Mouse (Mus musculus) testis, adult 2 months (tissue): Measurements from ENCODE around the gene Csrnp1. TPM values are rescaled to one million over a fixed set of nuclear protein-coding genes. Genes with fewer than 3 reads are reported as not detected.

Experiments
- H3K27ac ChIP-seq: fragments of 200-500 bp; 2 replicates; pipeline ENCODE4 v1.5.1; 2012; ENCODE audit warnings: low read depth, low read length; ENCODE audit not compliant: control insufficient read depth, insufficient read depth
- H3K27me3 ChIP-seq: fragments of 200-500 bp; 2 replicates; pipeline ENCODE4 v1.6.1; 2012; ENCODE audit warnings: mild to moderate bottlenecking, low read length, moderate library complexity; ENCODE audit not compliant: control insufficient read depth, insufficient read depth
- H3K36me3 ChIP-seq: fragments of 200-500 bp; 2 replicates; pipeline ENCODE4 v1.6.1; 2012; ENCODE audit warnings: mild to moderate bottlenecking, low read length; ENCODE audit not compliant: control insufficient read depth, insufficient read depth
- H3K4me1 ChIP-seq: fragments of 200-500 bp; 2 replicates; pipeline ENCODE4 v1.6.1; 2012; ENCODE audit warnings: low read length; ENCODE audit not compliant: control insufficient read depth, insufficient read depth
- H3K4me3 ChIP-seq: fragments of 200-500 bp; 2 replicates; pipeline ENCODE4 v1.5.1; 2012; ENCODE audit warnings: low read depth, mild to moderate bottlenecking, low read length, moderate library complexity, mixed read lengths; ENCODE audit not compliant: control insufficient read depth
- CTCF ChIP-seq: fragments of 200-500 bp; IDR thresholded peaks from 2 replicates; pipeline ENCODE4 v1.5.1; 2012; ENCODE audit warnings: low read depth, mild to moderate bottlenecking, inconsistent platforms, low read length, moderate library complexity; ENCODE audit not compliant: control insufficient read depth, insufficient read depth, insufficient replicate concordance
- POLR2A ChIP-seq: fragments of 200-500 bp; IDR thresholded peaks from 2 replicates; pipeline ENCODE4 v1.6.1; 2012; ENCODE audit warnings: low read depth, mild to moderate bottlenecking, inconsistent platforms, low read length, moderate library complexity; ENCODE audit not compliant: control insufficient read depth
- polyA plus RNA-seq: library from polyadenylated mRNA; depleted of rRNA; stranded (reverse); fragments of >200 nt; gene quantifications from 2 replicates; pipeline ENCODE4 v1.2.3, GENCODE M21; 2012; rRNA removed

Gene Csrnp1
- polyA plus RNA-seq, result 99.8 and 99.9 TPM in 2 replicates

- TF ChIP-seq CTCF, result no peak
- TF ChIP-seq POLR2A, result no peak; the same call in 1 of the 2 replicates
- H3K36me3 ChIP-seq, result no peaks in the 10 kb centered on the region
- peak within 1 kb of the TSS; percentile 76 for H3K27ac ChIP-seq
- peaks cover 34% of the 10 kb centered on the region for H3K4me1 ChIP-seq
- peaks cover 2% of the 10 kb centered on the region; the same call in 1 of the 2 replicates for H3K27me3 ChIP-seq
- H3K4me3 ChIP-seq, result peak within 1 kb of the TSS; percentile 90
Observed at GRCm38 (mm10) chr9:119984536-119985011, at the start of gene Csrnp1. Gene Csrnp1 (minus strand): TSS chr9:119984658.

- Histone ChIP-seq H3K36me3 (no peaks in the 10 kb centered on the region), H3K27ac (no peak overlapping the region), H3K27me3 (no peaks in the 10 kb centered on the region), H3K4me1 (no peaks in the 10 kb centered on the region; the same call in 1 of the 2 replicates), H3K4me3 (no peak overlapping the region)
- no peak for TF ChIP-seq CTCF
- no peak for TF ChIP-seq POLR2A
Observed at GRCm38 (mm10) chr9:120032710-120033109, 48.3 kb upstream of the Csrnp1 start.

- no peak for TF ChIP-seq CTCF
- no peak for TF ChIP-seq POLR2A
- no peaks in the 10 kb centered on the region; the same call in 1 of the 2 replicates for H3K4me1 ChIP-seq
- no peaks in the 10 kb centered on the region for H3K36me3 ChIP-seq
- H3K27me3 ChIP-seq, result no peaks in the 10 kb centered on the region
- no peak overlapping the region for H3K27ac ChIP-seq
- H3K4me3 ChIP-seq, result no peak overlapping the region
Observed at GRCm38 (mm10) chr9:120030421-120030820, 46.0 kb upstream of the Csrnp1 start.

GRCm38 (mm10) chr9:120029880-120030279, 45.4 kb upstream of the Csrnp1 start:
- H3K4me1 ChIP-seq, result no peaks in the 10 kb centered on the region; the same call in 1 of the 2 replicates
- H3K4me3 ChIP-seq, result no peak overlapping the region
- H3K27ac ChIP-seq, result no peak overlapping the region
- no peaks in the 10 kb centered on the region for H3K36me3 ChIP-seq
- no peaks in the 10 kb centered on the region for H3K27me3 ChIP-seq
- TF ChIP-seq POLR2A (no peak), CTCF (no peak)

GRCm38 (mm10) chr9:120027401-120028151, 43.1 kb upstream of the Csrnp1 start:
- Histone ChIP-seq H3K36me3 (no peaks in the 10 kb centered on the region), H3K4me3 (no peak overlapping the region), H3K4me1 (no peaks in the 10 kb centered on the region; the same call in 1 of the 2 replicates), H3K27me3 (no peaks in the 10 kb centered on the region), H3K27ac (no peak overlapping the region)
- no peak for TF ChIP-seq POLR2A
- TF ChIP-seq CTCF, result peak; percentile 51; the same call in 1 of the 2 replicates

- Histone ChIP-seq H3K27ac (no peak overlapping the region), H3K4me3 (no peak overlapping the region), H3K4me1 (no peaks in the 10 kb centered on the region; the same call in none of the 2 replicates), H3K27me3 (no peaks in the 10 kb centered on the region), H3K36me3 (no peaks in the 10 kb centered on the region)
- no peak for TF ChIP-seq CTCF
Observed at GRCm38 (mm10) chr9:120024625-120025024, 40.2 kb upstream of the Csrnp1 start.

- no peak overlapping the region for H3K4me3 ChIP-seq
- TF ChIP-seq POLR2A (no peak), CTCF (no peak)
- no peaks in the 10 kb centered on the region; the same call in none of the 2 replicates for H3K4me1 ChIP-seq
- H3K27me3 ChIP-seq, result no peaks in the 10 kb centered on the region
- H3K27ac ChIP-seq, result no peak overlapping the region
- H3K36me3 ChIP-seq, result no peaks in the 10 kb centered on the region
Observed at GRCm38 (mm10) chr9:120024171-120024570, 39.7 kb upstream of the Csrnp1 start.
